Mouse (Mus musculus) erythroblast, embryonic 14.5 days (primary cell): ENCODE results near the gene Ranbp3l.

Experiments
- GATA1 ChIP-seq: IDR thresholded peaks from 2 replicates; pipeline ENCODE4 v1.6.1; 2012; ENCODE audit warnings: low read length, inconsistent platforms, mixed read lengths
- TAL1 ChIP-seq: IDR thresholded peaks from 3 replicates; pipeline ENCODE4 v1.6.1; 2012; ENCODE audit warnings: low read length, inconsistent platforms, mixed read lengths

DNA sequence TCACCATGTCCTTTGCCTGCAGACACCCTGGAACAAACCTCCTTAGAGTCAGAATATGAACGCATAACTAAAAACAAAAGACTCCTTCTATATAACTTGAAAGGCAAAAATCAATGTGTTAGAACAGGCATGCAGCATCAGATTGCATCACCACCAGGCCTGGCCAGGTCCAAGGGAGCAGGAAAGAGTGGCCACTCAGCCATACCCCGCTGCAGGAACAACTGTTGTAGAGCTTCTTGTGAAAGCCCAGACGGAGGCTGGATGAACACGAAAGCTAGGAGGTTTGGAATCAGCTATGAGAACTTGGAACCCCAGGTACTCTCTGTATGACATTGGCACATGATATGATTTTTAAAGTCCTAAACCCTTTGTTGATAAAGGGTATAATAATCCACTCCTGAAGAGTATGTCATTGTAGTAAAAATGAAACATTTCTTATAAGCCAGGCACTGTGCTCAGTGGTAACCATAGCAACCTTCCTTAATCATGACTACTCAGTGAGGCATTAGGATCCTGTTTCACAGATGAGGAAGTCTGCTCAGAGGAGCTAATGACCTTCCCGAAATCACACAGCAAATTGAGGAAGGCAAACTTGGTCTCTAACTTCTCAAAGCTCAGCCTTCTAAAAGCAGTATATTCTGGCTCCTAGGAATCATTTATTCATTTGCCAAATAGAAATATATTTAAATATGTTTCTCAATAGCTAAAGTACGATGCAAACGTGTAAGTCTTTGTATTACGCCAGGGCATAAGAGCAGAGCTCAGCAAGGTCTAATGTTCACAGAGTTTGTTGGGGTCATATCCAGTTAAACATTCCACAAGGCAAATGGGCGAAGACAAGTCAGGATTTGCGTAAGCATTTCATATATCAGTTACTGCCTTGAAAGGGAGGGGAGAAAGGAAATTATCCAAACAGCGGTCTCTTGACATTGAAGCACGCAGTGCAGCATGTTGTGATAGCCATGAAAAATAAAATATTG is 24.4 kb downstream of the Ranbp3l start:
- TF ChIP-seq GATA1 (no peak), TAL1 (no peak)
